Mouse (Mus musculus) olfactory bulb, adult 2 months (tissue): ENCODE results near the gene Ipmk. TPM values are rescaled to one million over a fixed set of nuclear protein-coding genes. Genes with fewer than 3 reads are reported as not detected.

ENCODE experiments used
- H3K27ac ChIP-seq: fragments of 200-500 bp; 2 replicates; pipeline ENCODE4 v1.5.1; 2012; ENCODE audit warnings: low read depth, low read length; ENCODE audit not compliant: insufficient read depth
- H3K4me1 ChIP-seq: fragments of 200-500 bp; 2 replicates; pipeline ENCODE4 v1.6.1; 2012; ENCODE audit warnings: low read length; ENCODE audit not compliant: control insufficient read depth, insufficient read depth
- H3K4me3 ChIP-seq: fragments of 200-500 bp; 2 replicates; pipeline ENCODE4 v1.5.1; 2012; ENCODE audit warnings: mild to moderate bottlenecking, low read depth, low read length, moderate library complexity; ENCODE audit not compliant: insufficient read depth
- CTCF ChIP-seq: fragments of 200-500 bp; IDR thresholded peaks from 2 replicates; pipeline ENCODE4 v1.5.1; 2012; ENCODE audit warnings: low read depth, mild to moderate bottlenecking, low read length, moderate library complexity; ENCODE audit not compliant: insufficient read depth
- POLR2A ChIP-seq: fragments of 200-500 bp; IDR thresholded peaks from 2 replicates; pipeline ENCODE4 v1.6.1; 2012; ENCODE audit warnings: mild to moderate bottlenecking, low read depth, low read length, moderate library complexity; ENCODE audit not compliant: insufficient read depth
- WGBS: fragments of 180-500 bp; shearing (Covaris S2); methylation state at CpG from one replicate; pipeline ENCODE4 v1.1.7; 2018; 5-methylcytosine and 5-hydroxymethylcytosine counted together
- polyA plus RNA-seq: library from polyadenylated mRNA; stranded (reverse); fragments of >200 nt; gene quantifications from 2 replicates; pipeline ENCODE4 v1.2.4, GENCODE M21; 2012; ENCODE audit warnings: low replicate concordance; ENCODE audit not compliant: missing spikeins, insufficient read depth, insufficient read length

Ipmk gene
- polyA plus RNA-seq, 1 experiment, result not detected

DNA sequence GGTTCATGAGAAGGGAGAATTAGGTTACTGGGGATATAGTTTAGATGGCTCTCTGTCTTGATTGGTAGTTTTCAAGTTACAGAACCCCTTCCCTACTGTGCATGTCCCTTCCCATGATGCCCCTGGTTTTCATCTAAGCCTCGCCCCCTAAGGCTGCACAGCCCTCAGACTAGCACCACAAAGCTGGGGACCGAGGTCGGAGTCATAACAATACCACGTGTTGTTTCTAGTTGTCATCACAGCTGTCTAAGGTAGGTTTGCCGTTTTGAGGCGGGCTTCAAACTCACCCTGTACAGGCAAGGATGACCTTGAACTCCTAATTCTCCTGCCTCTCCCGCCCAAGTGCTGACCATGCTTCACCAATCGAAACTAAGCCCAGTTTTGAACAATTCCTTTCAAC, 52.4 kb downstream of the Ipmk start:
- H3K4me1 ChIP-seq, result no peaks in the 10 kb centered on the region
- 87% methylated on average over 8 of the region's 8 CpGs for WGBS
- TF ChIP-seq CTCF (no peak), POLR2A (no peak)
- H3K4me3 ChIP-seq, result no peak overlapping the region
- no peak overlapping the region for H3K27ac ChIP-seq

GRCm38 (mm10) chr10:71400818-71401646, 53.5 kb downstream of the Ipmk start:
- WGBS, result 58% methylated on average over 13 of the region's 13 CpGs
- no peak for TF ChIP-seq POLR2A
- TF ChIP-seq CTCF, result no peak

GRCm38 (mm10) chr10:71403638-71404037, 56.1 kb downstream of the Ipmk start:
- 73% methylated on average over 3 of the region's 3 CpGs for WGBS
- Histone ChIP-seq H3K27ac (no peak overlapping the region), H3K4me3 (no peak overlapping the region), H3K4me1 (no peaks in the 10 kb centered on the region)
- no peak for TF ChIP-seq CTCF
- TF ChIP-seq POLR2A, result no peak

More at GRCm38 (mm10) chr10:71400818-71401646, 53.5 kb downstream of the Ipmk start:
- H3K4me1 ChIP-seq, result no peaks in the 10 kb centered on the region
- H3K27ac ChIP-seq, result no peak overlapping the region
- H3K4me3 ChIP-seq, result no peak overlapping the region

DNA sequence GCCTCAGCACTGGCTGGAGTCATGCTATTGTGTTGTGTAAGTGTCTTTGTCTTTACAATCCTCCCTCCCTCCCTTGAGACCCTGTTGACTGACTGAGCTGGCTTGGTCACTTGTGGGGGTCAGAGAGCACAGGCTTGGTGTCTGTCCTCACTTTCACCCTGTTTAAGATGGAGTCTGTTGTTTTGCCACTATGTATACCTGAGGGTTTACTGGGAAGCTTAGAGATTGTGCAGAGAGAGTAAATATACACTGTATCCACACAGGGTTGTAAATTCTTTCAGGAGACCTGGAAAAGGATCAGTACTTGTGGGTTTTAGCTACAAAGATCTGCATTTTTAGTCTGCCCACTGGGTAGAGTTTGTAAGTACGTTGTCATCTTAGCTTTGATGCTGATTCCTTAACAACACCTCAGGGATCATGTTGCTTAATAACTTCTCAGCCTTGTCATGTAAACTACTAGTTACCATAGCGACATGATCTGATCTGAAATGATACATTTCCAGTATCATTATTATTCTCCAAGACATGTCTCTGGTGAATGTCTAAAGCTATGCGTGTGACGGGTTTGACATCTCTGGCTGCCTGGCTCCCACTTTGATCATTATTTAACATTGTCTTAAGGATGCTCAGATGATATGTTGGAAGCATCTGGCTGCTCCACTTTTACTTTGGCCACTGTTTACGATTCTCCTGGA, 58.1 kb downstream of the Ipmk start:
- Histone ChIP-seq H3K4me3 (no peak overlapping the region), H3K4me1 (no peaks in the 10 kb centered on the region), H3K27ac (no peak overlapping the region)
- WGBS, result 90% methylated on average over 5 of the region's 5 CpGs
- no peak for TF ChIP-seq CTCF
- no peak for TF ChIP-seq POLR2A

GRCm38 (mm10) chr10:71409948-71410347, 62.4 kb downstream of the Ipmk start:
- Histone ChIP-seq H3K4me1 (no peaks in the 10 kb centered on the region), H3K4me3 (no peak overlapping the region), H3K27ac (no peak overlapping the region)
- TF ChIP-seq POLR2A, result no peak
- no peak for TF ChIP-seq CTCF
- 80% methylated on average over 5 of the region's 5 CpGs for WGBS

DNA sequence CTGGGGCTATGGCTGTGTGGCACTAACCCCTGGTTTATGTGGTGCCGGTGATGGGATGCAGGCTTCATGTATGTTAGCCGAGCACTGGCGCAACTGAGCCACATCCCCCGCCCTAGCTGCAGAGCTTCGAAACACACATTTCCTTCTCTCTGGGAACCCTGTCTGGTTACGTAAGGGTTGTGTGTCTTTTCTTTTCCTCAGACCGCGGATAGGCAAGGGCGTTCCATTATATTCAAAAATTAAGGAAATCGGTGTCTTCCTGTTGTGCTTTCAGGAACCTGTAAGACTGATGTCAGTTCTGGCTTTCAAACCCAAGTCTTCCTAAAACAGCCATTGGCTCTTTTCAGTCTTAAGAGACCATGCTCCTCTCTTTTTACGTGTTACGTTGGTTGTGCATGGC, 65.8 kb downstream of the Ipmk start:
- H3K4me3 ChIP-seq, result no peak overlapping the region
- H3K4me1 ChIP-seq, result no peaks in the 10 kb centered on the region
- TF ChIP-seq CTCF (no peak), POLR2A (no peak)
- no peak overlapping the region for H3K27ac ChIP-seq
- 86% methylated on average over 12 of the region's 12 CpGs for WGBS

- WGBS, result 64% methylated on average over 5 of the region's 5 CpGs
- TF ChIP-seq CTCF, result no peak
- no peak for TF ChIP-seq POLR2A
- Histone ChIP-seq H3K27ac (no peak overlapping the region), H3K4me3 (no peak overlapping the region), H3K4me1 (no peaks in the 10 kb centered on the region)
Measured at GRCm38 (mm10) chr10:71421531-71421930, 74.0 kb downstream of the Ipmk start.

GRCm38 (mm10) chr10:71422047-71423037, 74.8 kb downstream of the Ipmk start:
- TF ChIP-seq CTCF (no peak), POLR2A (no peak)
- H3K4me3 ChIP-seq, result no peak overlapping the region
- no peaks in the 10 kb centered on the region for H3K4me1 ChIP-seq
- 37% methylated on average over 14 of the region's 14 CpGs for WGBS
- H3K27ac ChIP-seq, result no peak overlapping the region

GRCm38 (mm10) chr10:71426740-71427139, 79.2 kb downstream of the Ipmk start:
- no peak for TF ChIP-seq CTCF
- no peak for TF ChIP-seq POLR2A
- 56% methylated on average over 6 of the region's 6 CpGs for WGBS

More at GRCm38 (mm10) chr10:71426740-71427139, 79.2 kb downstream of the Ipmk start:
- Histone ChIP-seq H3K4me1 (no peaks in the 10 kb centered on the region), H3K4me3 (no peak overlapping the region), H3K27ac (no peak overlapping the region)
